Mouse (Mus musculus) ES-Bruce4 (cell line): ENCODE data around the gene Naa35.

Experiments
- CTCF ChIP-seq: IDR thresholded peaks from one replicate; pipeline ENCODE4 v1.8.1; 2011; ENCODE audit warnings: low read depth, low read length
- EP300 ChIP-seq: IDR thresholded peaks from 2 replicates; pipeline ENCODE4 v1.6.1; 2011; ENCODE audit warnings: low read depth, low read length; ENCODE audit not compliant: insufficient read depth
- POLR2A ChIP-seq: IDR thresholded peaks from one replicate; pipeline ENCODE4 v1.8.1; 2011; ENCODE audit warnings: low read length; ENCODE audit not compliant: insufficient read depth

DNA sequence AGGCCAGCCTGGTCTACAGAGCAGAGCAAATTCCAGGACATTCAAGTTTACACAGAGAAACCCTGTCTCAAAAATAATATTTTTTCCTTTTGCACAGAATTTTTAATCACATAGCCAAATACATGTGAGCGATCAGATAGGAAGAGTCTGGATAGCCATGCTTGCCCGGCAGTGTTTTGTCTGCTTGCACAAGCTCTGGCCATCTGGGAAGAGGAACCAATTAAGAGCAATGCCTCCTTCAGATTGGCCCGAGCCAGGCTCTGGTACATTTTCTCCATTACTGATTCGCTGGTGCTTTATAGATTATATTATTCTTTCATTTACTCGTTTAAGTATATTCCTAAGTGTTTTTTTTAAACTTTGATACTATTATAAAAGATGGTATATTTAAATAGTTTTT, 82.7 kb downstream of the Naa35 start:
- no peak for TF ChIP-seq POLR2A
- no peak for TF ChIP-seq CTCF
- no peak for TF ChIP-seq EP300
